Mouse (Mus musculus): Measurements from ENCODE around the gene Mrpl46. TPM values are rescaled to one million over a fixed set of nuclear protein-coding genes. Genes with fewer than 3 reads are reported as not detected.

The Mrpl46 gene
- polyA plus RNA-seq, 1 experiment, result 21.5 TPM

GRCm38 (mm10) chr7:78785906-78786305, 2.6 kb upstream of the Mrpl46 start:
- WGBS, result 78% methylated on average over 5 of the region's 5 CpGs
- Histone ChIP-seq H3K27ac (ENCODE audit: control insufficient read depth, insufficient read depth, low read depth, low read length, poor library complexity) (no peak overlapping the region), H3K4me1 (ENCODE audit: control insufficient read depth, insufficient read depth, low read length) (no peaks in the 10 kb centered on the region), H3K4me3 (replicated peaks; ENCODE audit: control insufficient read depth, low read depth, low read length) (no peak overlapping the region)
- TF ChIP-seq POLR2A (IDR thresholded peaks at IDR 0.05; ENCODE audit: borderline replicate concordance, control insufficient read depth, low read depth, low read length) (no peak), CTCF (IDR thresholded peaks at IDR 0.05; ENCODE audit: control insufficient read depth, insufficient read depth, low read length) (no peak)

DNA sequence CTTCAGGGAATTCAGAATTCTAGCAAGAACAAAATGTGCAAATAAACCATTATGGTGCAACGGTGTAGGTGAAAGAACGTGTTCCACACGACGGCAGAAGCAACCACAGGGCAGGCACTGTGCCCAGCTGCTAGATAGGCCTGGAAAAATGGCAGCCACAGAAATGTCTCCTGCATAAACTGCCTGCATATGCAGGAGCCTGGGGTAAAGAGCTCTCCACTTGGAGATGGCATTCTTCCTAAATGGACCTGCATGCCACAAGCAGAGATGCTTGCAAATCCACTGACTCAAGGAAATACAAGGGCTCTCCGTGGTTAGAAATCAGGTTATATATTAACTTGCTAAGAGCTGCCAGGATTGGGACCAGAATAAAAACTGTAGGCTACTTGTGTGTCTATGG, 4.6 kb downstream of the Mrpl46 start:
- TF ChIP-seq POLR2A (IDR thresholded peaks at IDR 0.05; ENCODE audit: borderline replicate concordance, control insufficient read depth, low read depth, low read length) (no peak), CTCF (IDR thresholded peaks at IDR 0.05; ENCODE audit: control insufficient read depth, insufficient read depth, low read length) (no peak)
- Histone ChIP-seq H3K4me1 (ENCODE audit: control insufficient read depth, insufficient read depth, low read length) (no peaks in the 10 kb centered on the region), H3K4me3 (replicated peaks; ENCODE audit: control insufficient read depth, low read depth, low read length) (no peak overlapping the region), H3K27ac (ENCODE audit: control insufficient read depth, insufficient read depth, low read depth, low read length, poor library complexity) (no peak overlapping the region)
- WGBS, result 86% methylated on average over 5 of the region's 5 CpGs

DNA sequence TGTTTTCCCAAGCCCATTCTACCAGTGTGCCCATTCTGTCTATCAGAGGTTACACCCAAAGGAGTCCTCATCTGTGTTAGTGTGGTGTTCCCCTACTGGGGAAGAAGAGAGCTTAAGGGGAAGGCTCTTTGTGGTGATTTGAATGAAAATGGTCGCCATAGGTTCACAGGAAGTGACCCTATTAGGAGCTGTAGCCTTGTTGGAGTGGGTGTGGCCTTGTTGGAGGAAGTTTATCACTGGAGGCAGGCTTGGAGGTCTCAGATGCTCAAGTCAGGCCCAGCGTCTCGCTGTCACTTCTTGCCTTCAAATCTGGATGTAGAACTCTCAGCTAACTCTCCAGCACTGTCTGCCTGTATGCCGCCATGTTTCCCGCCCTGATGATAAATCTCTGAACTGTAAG, 12.4 kb downstream of the Mrpl46 start:
- H3K27ac ChIP-seq (ENCODE audit: control insufficient read depth, insufficient read depth, low read depth, low read length, poor library complexity), result no peak overlapping the region
- TF ChIP-seq CTCF (IDR thresholded peaks at IDR 0.05; ENCODE audit: control insufficient read depth, insufficient read depth, low read length) (no peak), POLR2A (IDR thresholded peaks at IDR 0.05; ENCODE audit: borderline replicate concordance, control insufficient read depth, low read depth, low read length) (no peak)
- no peak overlapping the region for H3K4me3 ChIP-seq (replicated peaks; ENCODE audit: control insufficient read depth, low read depth, low read length)
- 83% methylated on average over 5 of the region's 5 CpGs for WGBS
- no peaks in the 10 kb centered on the region for H3K4me1 ChIP-seq (ENCODE audit: control insufficient read depth, insufficient read depth, low read length)

DNA sequence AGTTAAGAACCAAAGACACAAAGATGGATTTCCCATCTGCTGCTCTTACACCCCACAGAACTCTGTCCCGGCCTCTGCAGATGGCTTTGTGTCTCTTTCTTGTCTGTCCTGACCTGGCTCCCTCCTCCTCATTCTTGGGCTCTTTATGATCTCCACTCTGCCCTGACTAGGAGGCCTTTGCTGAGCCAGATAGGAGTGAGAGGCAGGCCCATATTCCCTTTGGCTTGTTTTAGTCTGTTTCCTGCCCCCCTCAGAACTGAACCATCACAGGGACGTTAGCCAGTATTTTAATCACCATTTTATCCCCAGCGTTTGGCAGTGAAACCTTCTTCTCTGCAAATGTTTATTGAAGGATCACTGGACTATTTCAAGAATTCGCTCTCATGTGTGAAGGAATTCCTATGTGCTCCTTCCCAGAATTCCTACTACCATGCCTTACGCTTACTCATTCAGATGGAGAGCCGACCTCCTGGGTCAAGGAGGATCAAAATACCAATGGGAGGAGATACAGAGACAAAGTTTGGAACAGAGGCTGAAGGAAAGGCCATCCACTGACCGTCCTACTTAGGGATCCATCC, 14.2 kb downstream of the Mrpl46 start:
- TF ChIP-seq CTCF (IDR thresholded peaks at IDR 0.05; ENCODE audit: control insufficient read depth, insufficient read depth, low read length), result no peak
- H3K27ac ChIP-seq (ENCODE audit: control insufficient read depth, insufficient read depth, low read depth, low read length, poor library complexity), result no peak overlapping the region
- WGBS, result 68% methylated on average over 7 of the region's 7 CpGs

DNA sequence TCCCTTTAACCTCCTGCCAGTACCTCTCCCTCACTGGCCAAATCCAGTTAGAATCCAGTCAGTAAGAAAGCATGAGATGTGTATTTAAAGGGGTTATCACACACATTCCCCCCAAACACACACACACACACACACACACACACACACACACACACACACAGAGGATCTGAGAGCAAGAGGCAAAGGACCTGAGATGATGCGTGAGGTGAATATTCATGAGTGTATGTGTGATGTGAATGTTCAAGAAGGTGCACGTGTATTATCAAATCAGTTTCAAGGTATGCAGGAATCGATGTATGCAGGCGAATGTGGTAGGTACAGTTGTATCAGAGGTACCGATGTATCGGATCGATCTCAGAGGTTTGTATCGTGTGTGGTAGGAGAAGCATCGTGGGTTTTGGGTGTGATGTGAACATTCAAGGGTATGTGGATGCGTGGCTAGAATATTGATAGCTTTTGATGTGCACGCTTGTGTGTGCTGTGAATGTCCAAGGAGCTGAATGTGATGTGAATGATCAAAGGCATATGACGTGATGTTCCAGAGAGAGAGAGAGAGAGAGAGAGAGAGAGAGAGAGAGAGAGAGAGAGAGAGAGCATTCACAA, 15.3 kb downstream of the Mrpl46 start:
- no peak for TF ChIP-seq POLR2A (IDR thresholded peaks at IDR 0.05; ENCODE audit: borderline replicate concordance, control insufficient read depth, low read depth, low read length)
- no peak for TF ChIP-seq CTCF (IDR thresholded peaks at IDR 0.05; ENCODE audit: control insufficient read depth, insufficient read depth, low read length)
- 75% methylated on average over 12 of the region's 12 CpGs for WGBS
- Histone ChIP-seq H3K4me1 (ENCODE audit: control insufficient read depth, insufficient read depth, low read length) (no peaks in the 10 kb centered on the region), H3K4me3 (replicated peaks; ENCODE audit: control insufficient read depth, low read depth, low read length) (no peak overlapping the region), H3K27ac (ENCODE audit: control insufficient read depth, insufficient read depth, low read depth, low read length, poor library complexity) (no peak overlapping the region)

More for the DNA sequence above, 14.2 kb downstream of the Mrpl46 start:
- H3K4me1 ChIP-seq (ENCODE audit: control insufficient read depth, insufficient read depth, low read length), result no peaks in the 10 kb centered on the region
- no peak overlapping the region for H3K4me3 ChIP-seq (replicated peaks; ENCODE audit: control insufficient read depth, low read depth, low read length)

DNA sequence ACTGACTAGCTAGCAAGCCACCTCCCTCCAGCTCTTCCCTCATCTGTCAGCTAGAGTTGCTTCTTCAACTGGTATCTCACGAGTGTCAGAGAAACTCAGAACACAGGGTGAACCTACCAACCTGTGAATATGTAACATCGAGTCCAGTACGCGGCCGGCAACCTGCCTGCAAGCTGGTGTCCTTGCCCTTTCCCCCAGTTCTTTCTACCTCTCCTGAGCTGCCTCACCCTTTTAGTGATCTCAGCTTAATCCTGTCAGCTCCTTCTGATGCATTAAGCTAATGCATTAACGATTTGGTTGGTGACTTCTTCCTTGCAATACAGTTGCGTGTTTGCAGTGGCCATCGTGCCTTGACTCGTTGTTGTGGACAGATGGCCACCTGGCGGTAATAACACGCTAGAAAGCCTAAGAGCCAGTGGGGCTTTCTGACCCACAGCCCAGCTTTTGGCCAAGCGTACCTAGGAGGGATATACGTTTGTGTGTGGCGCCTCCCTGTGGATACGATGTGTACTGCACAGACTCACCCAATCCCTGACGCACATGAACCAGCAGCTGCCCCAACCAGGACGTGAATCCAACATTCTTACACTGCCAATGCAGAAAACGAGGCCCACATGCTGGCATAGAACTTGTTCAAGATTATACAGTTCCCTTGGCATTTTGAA, 17.2 kb downstream of the Mrpl46 start:
- no peak overlapping the region for H3K27ac ChIP-seq (ENCODE audit: control insufficient read depth, insufficient read depth, low read depth, low read length, poor library complexity)
- TF ChIP-seq POLR2A (IDR thresholded peaks at IDR 0.05; ENCODE audit: borderline replicate concordance, control insufficient read depth, low read depth, low read length) (no peak), CTCF (IDR thresholded peaks at IDR 0.05; ENCODE audit: control insufficient read depth, insufficient read depth, low read length) (peak; percentile 82)
- 26% methylated on average over 18 of the region's 18 CpGs for WGBS

DNA sequence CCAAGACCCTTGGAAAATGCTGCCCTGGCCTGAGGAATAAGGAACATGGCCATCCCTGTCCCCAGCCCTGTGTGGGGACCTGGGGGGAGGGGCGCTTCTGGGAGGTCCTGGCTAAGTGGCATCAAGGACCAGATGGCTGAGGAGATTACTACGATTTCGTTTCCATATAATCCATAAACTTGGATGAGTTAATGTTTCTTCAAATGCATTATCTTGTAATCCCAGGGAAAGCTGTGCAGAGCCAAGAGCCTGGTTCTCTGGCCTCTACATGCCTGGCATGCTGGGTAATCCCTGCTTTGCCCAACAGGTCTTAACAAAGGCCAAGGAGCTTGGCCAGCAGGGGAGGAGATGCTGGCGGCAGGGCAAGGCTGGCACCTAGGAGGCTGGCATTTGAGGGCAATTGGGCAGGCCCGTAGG, 18.1 kb downstream of the Mrpl46 start:
- Histone ChIP-seq H3K27ac (ENCODE audit: control insufficient read depth, insufficient read depth, low read depth, low read length, poor library complexity) (no peak overlapping the region), H3K4me1 (ENCODE audit: control insufficient read depth, insufficient read depth, low read length) (no peaks in the 10 kb centered on the region), H3K4me3 (replicated peaks; ENCODE audit: control insufficient read depth, low read depth, low read length) (no peak overlapping the region)
- WGBS, result 77% methylated on average over 5 of the region's 5 CpGs
- TF ChIP-seq CTCF (IDR thresholded peaks at IDR 0.05; ENCODE audit: control insufficient read depth, insufficient read depth, low read length) (no peak), POLR2A (IDR thresholded peaks at IDR 0.05; ENCODE audit: borderline replicate concordance, control insufficient read depth, low read depth, low read length) (no peak)

More for the DNA sequence above, 17.2 kb downstream of the Mrpl46 start:
- Histone ChIP-seq H3K4me3 (replicated peaks; ENCODE audit: control insufficient read depth, low read depth, low read length) (no peak overlapping the region), H3K4me1 (ENCODE audit: control insufficient read depth, insufficient read depth, low read length) (no peaks in the 10 kb centered on the region)

DNA sequence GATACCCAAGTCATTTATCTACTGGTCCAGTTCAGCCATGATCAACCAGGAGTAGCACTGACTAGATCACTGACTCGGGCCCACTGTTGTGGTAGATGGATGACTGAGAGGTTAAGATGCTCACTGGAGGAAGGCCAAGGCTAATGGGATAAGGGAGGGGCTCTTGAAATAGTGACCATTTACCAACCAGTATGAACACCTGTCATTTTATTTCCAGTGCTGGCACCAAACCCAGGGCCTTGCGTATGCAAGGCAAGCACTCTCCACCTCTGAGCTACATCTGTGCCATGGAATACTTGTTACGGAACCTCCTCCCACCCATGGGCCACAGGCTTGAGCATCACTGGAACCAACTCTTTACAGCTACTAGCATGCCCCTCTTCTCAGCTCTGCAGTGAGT, 19.5 kb downstream of the Mrpl46 start:
- Histone ChIP-seq H3K4me3 (replicated peaks; ENCODE audit: control insufficient read depth, low read depth, low read length) (no peak overlapping the region), H3K4me1 (ENCODE audit: control insufficient read depth, insufficient read depth, low read length) (no peaks in the 10 kb centered on the region), H3K27ac (ENCODE audit: control insufficient read depth, insufficient read depth, low read depth, low read length, poor library complexity) (no peak overlapping the region)
- WGBS, result 77% methylated on average over 3 of the region's 3 CpGs
- TF ChIP-seq CTCF (IDR thresholded peaks at IDR 0.05; ENCODE audit: control insufficient read depth, insufficient read depth, low read length), result no peak
- no peak for TF ChIP-seq POLR2A (IDR thresholded peaks at IDR 0.05; ENCODE audit: borderline replicate concordance, control insufficient read depth, low read depth, low read length)
